ENCODE assay signal across 23 mouse cellular contexts in the genomic region with DNA sequence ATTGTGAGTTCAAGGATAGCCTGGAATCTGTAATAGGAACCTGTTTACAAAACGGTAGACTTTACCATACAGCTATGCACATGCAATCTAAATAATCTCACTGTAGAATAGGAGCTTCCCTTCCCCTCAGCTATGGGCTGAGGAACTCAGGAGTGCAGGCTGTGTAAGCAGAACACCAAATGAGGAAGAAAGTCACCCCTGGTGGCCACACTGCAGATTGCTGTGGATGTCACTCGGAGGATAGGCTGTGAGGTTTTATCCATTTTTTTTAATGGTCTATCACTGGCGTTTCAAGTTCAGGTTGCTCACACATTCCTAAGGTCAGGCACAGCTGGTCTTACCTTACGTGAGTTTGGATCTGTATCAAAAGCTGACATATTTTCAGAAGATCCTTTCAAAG.
DNase-seq lines count a peak whose midpoint lies in the region; ATAC-seq and TF ChIP-seq lines count a peak whose summit lies in the region.
"Had no signal": no experiment of that assay in that cellular context is flagged by ENCODE, and none has a peak within 500 bp of the region (broad histone marks: within the 10 kb centered on the region; RNA-seq: fewer than 3 reads in every experiment).

No protein-coding gene starts in this region.

- no peaks in the 10 kb centered on the region for H3K4me1 ChIP-seq in forebrain, embryonic 11.5 days (replicated peaks; ENCODE audit: control insufficient read depth, insufficient read depth, low read length)
- H3K4me1 ChIP-seq in forebrain, embryonic 12.5 days, result no peaks in the 10 kb centered on the region
- H3K4me1 ChIP-seq in lung, embryonic 14.5 days (ENCODE audit: insufficient read depth), result no peaks in the 10 kb centered on the region
- H3K4me1 ChIP-seq: forebrain, embryonic 10.5 days; liver, embryonic 13.5 days; midbrain, embryonic 12.5 days; neural tube, embryonic 13.5 days had no signal

- H3K9ac ChIP-seq in forebrain, embryonic 11.5 days (ENCODE audit: low read length), result no peak overlapping the region
- H3K9ac ChIP-seq in forebrain, embryonic 12.5 days, result no peak overlapping the region
- no peak overlapping the region for H3K9ac ChIP-seq in lung, embryonic 14.5 days
- H3K9ac ChIP-seq: embryonic facial prominence, embryonic 15.5 days; hindbrain, embryonic 14.5 days; liver, embryonic 13.5 days; midbrain, embryonic 12.5 days; neural tube, embryonic 13.5 days had no signal

- no peak overlapping the region for H3K4me3 ChIP-seq in forebrain, embryonic 11.5 days (ENCODE audit: low read depth, low read length)
- H3K4me3 ChIP-seq in forebrain, embryonic 12.5 days (replicated peaks), result no peak overlapping the region
- H3K4me3 ChIP-seq in lung, embryonic 14.5 days (ENCODE audit: low read depth, low read length), result no peak overlapping the region
- H3K4me3 ChIP-seq: embryonic facial prominence, embryonic 15.5 days; forebrain, embryonic 10.5 days; heart, embryonic 10.5 days; limb, embryonic 10.5 days; liver, embryonic 13.5 days; midbrain, embryonic 12.5 days; neural tube, embryonic 13.5 days had no signal

- no peaks in the 10 kb centered on the region for H3K27me3 ChIP-seq in forebrain, embryonic 11.5 days (ENCODE audit: control insufficient read depth, insufficient read depth, low read length)
- no peaks in the 10 kb centered on the region for H3K27me3 ChIP-seq in forebrain, embryonic 12.5 days
- H3K27me3 ChIP-seq in lung, embryonic 14.5 days (ENCODE audit: insufficient read depth, low read length), result no peaks in the 10 kb centered on the region
- H3K27me3 ChIP-seq: embryonic facial prominence, embryonic 15.5 days; liver, embryonic 13.5 days; midbrain, embryonic 12.5 days; neural tube, embryonic 13.5 days had no signal

- TF ChIP-seq CTCF in lung, embryonic 14.5 days (IDR thresholded peaks at IDR 0.05; ENCODE audit: low read depth), result peak; percentile 47

- 79% methylated on average over 4 of the region's 4 CpGs for WGBS in forebrain, embryonic 11.5 days
- WGBS in forebrain, embryonic 12.5 days, result 82% methylated on average over 4 of the region's 4 CpGs
- 73% methylated on average over 4 of the region's 4 CpGs for WGBS in lung, embryonic 14.5 days

- no peaks in the 10 kb centered on the region for H3K9me3 ChIP-seq in forebrain, embryonic 11.5 days (ENCODE audit: control insufficient read depth, low read length)
- no peaks in the 10 kb centered on the region for H3K9me3 ChIP-seq in forebrain, embryonic 12.5 days
- no peaks in the 10 kb centered on the region for H3K9me3 ChIP-seq in lung, embryonic 14.5 days (ENCODE audit: low read depth, low read length)
- H3K9me3 ChIP-seq: embryonic facial prominence, embryonic 15.5 days; forebrain, embryonic 10.5 days; heart, embryonic 10.5 days; limb, embryonic 10.5 days; liver, embryonic 13.5 days had no signal

- H3K27ac ChIP-seq in forebrain, embryonic 11.5 days (ENCODE audit: low read depth, low read length), result no peak overlapping the region
- no peak overlapping the region for H3K27ac ChIP-seq in forebrain, embryonic 12.5 days
- no peak overlapping the region for H3K27ac ChIP-seq in lung, embryonic 14.5 days (ENCODE audit: low read depth)
- H3K27ac ChIP-seq: embryonic facial prominence, embryonic 15.5 days; forebrain, embryonic 10.5 days; heart, embryonic 10.5 days; hindbrain, embryonic 14.5 days; limb, embryonic 10.5 days; liver, embryonic 13.5 days; midbrain, embryonic 12.5 days; neural tube, embryonic 13.5 days had no signal

- no peak overlapping the region for H3K4me2 ChIP-seq in forebrain, embryonic 11.5 days (ENCODE audit: low read depth, low read length, severe bottlenecking)
- H3K4me2 ChIP-seq in forebrain, embryonic 12.5 days, result no peak overlapping the region
- H3K4me2 ChIP-seq in lung, embryonic 14.5 days, result no peak overlapping the region
- H3K4me2 ChIP-seq: embryonic facial prominence, embryonic 15.5 days; hindbrain, embryonic 14.5 days; liver, embryonic 13.5 days; midbrain, embryonic 12.5 days; neural tube, embryonic 13.5 days had no signal

- DNase-seq in forebrain, embryonic 11.5 days (ENCODE audit: low spot score), result no peak
- peak; percentile 27 for DNase-seq in lung, embryonic 14.5 days
- DNase-seq in lung, adult 18-20 months, result no peak
- DNase-seq in ZHBTc4 (ENCODE audit: low read depth, low spot score), result peak; percentile 36
- no peak for DNase-seq in adrenal gland, adult 18-20 months (ENCODE audit: low spot score in 2 of 2)
- DNase-seq in cerebellum, adult 18-20 months, result no peak
- DNase-seq: cerebellum, postnatal 14 days; gastrocnemius, postnatal 36 days; heart, postnatal 10 days; kidney, adult 18-20 months; liver, embryonic 13.5 days; lung, postnatal 36 days; thymus, postnatal 14 days had no signal

- 0 out of 2 replicates have a peak, but pooled peaks have one; percentile 51 for ATAC-seq in forebrain, embryonic 11.5 days (replicated peaks; ENCODE audit: low FRiP score)
- ATAC-seq in forebrain, embryonic 12.5 days (ENCODE audit: low FRiP score), result no peak
- ATAC-seq in lung, embryonic 14.5 days (ENCODE audit: insufficient read depth), result 0 out of 2 replicates have a peak, but pooled peaks have one; percentile 35
- ATAC-seq in megakaryocyte-erythroid progenitor cell, adult 5-6 weeks (replicated peaks; ENCODE audit: low FRiP score, low TSS enrichment, poor library complexity, severe bottlenecking), result peak; percentile 67; the same call in 1 of the 2 replicates

- H3K36me3 ChIP-seq in forebrain, embryonic 11.5 days (ENCODE audit: control insufficient read depth, insufficient read depth, low read length), result no peaks in the 10 kb centered on the region
- H3K36me3 ChIP-seq in forebrain, embryonic 12.5 days (replicated peaks), result no peaks in the 10 kb centered on the region
- no peaks in the 10 kb centered on the region for H3K36me3 ChIP-seq in lung, embryonic 14.5 days (ENCODE audit: insufficient read depth)
- H3K36me3 ChIP-seq: embryonic facial prominence, embryonic 15.5 days; forebrain, embryonic 10.5 days; G1E; heart, embryonic 10.5 days; limb, embryonic 10.5 days; liver, embryonic 13.5 days; midbrain, embryonic 12.5 days; neural tube, embryonic 13.5 days had no signal

Comparison
In these comparisons a context has a peak if more than half of its experiments do, and no peak if none do; other contexts are left out.
1. DNase-seq: peak in lung, embryonic 14.5 days (single experiment) and ZHBTc4 (single experiment); none in forebrain, embryonic 11.5 days (single experiment), lung, adult 18-20 months (0 of 2), adrenal gland, adult 18-20 months (0 of 2) and cerebellum, adult 18-20 months (0 of 2).